Comparison of ENCODE assay signal across 19 mouse cellular contexts in genomic region chr15:102070476-102071467, GRCm38 (mm10). TPM values are rescaled to one million over a fixed set of nuclear protein-coding genes. Genes with fewer than 3 reads are reported as not detected.
"Had no signal": no experiment of that assay in that cellular context is flagged by ENCODE, and none has a peak within 500 bp of the region (broad histone marks: within the 10 kb centered on the region; RNA-seq: fewer than 3 reads in every experiment).

No protein-coding gene starts in this region.

- H3K36me3 ChIP-seq: liver, embryonic 13.5 days; neural tube, embryonic 12.5 days; neural tube, embryonic 15.5 days; stomach, embryonic 15.5 days had no signal

- ATAC-seq: lung, postnatal 0 days had no signal

- H3K4me2 ChIP-seq: liver, embryonic 13.5 days; lung, embryonic 14.5 days; midbrain, embryonic 11.5 days; neural tube, embryonic 12.5 days; neural tube, embryonic 15.5 days; stomach, embryonic 15.5 days had no signal

- H3K27ac ChIP-seq: liver, embryonic 13.5 days; macrophage; neural tube, embryonic 12.5 days; neural tube, embryonic 15.5 days; stomach, embryonic 15.5 days had no signal

- H3K9ac ChIP-seq: liver, embryonic 13.5 days; lung, embryonic 14.5 days; neural tube, embryonic 12.5 days; neural tube, embryonic 15.5 days; stomach, embryonic 15.5 days had no signal

- DNase-seq: kidney, adult 18-20 months; kidney, adult 9 months; kidney, postnatal 14 days; kidney, postnatal 4 days; liver, embryonic 13.5 days; lung, embryonic 14.5 days; midbrain, embryonic 14.5 days; right cerebral cortex, adult 18-20 months; right cerebral cortex, postnatal 14 days; right cerebral cortex, postnatal 4 days; spleen, adult 18-20 months; thymus, postnatal 25 days had no signal

- H3K27me3 ChIP-seq: stomach, embryonic 15.5 days had no signal

- H3K4me3 ChIP-seq: liver, embryonic 13.5 days; neural tube, embryonic 12.5 days; neural tube, embryonic 15.5 days; stomach, embryonic 15.5 days had no signal

- H3K9me3 ChIP-seq: liver, embryonic 13.5 days; neural tube, embryonic 12.5 days; neural tube, embryonic 15.5 days; stomach, embryonic 15.5 days had no signal

RNA-seq across cellular contexts. Expression of gene Tns2, which starts 29.4 kb away (rescaled TPM):
- total RNA-seq: megakaryocyte-erythroid progenitor cell, adult 5-6 weeks had no signal

RNA-seq across cellular contexts. Expression of gene Krt18, which starts 42.8 kb away (rescaled TPM):
- polyA plus RNA-seq: macrophage had no signal
